Mouse (Mus musculus) duodenum, adult 2 months (tissue): ENCODE results near the gene Flywch2. TPM values are rescaled to one million over a fixed set of nuclear protein-coding genes. Genes with fewer than 3 reads are reported as not detected.

Experiments
- polyA plus RNA-seq: library from polyadenylated mRNA; depleted of rRNA; stranded (reverse); fragments of >200 nt; gene quantifications from 2 replicates; pipeline ENCODE4 v1.2.3, GENCODE M21; 2012; ENCODE audit warnings: low replicate concordance; rRNA removed

The Flywch2 gene
- polyA plus RNA-seq: 3.8 and 6.0 TPM in 2 replicates

GRCm38 (mm10) chr17:23785561-23786471 is at the start of gene Flywch2:
Gene Flywch2, minus strand, starts transcription at chr17:23786081.

GRCm38 (mm10) chr17:23829064-23829619 is 43.3 kb upstream of the Flywch2 start, which contains the start of gene Elob:
Gene Elob, minus strand, starts transcription at chr17:23829136.

GRCm38 (mm10) chr17:23790269-23791078 is 4.6 kb upstream of the Flywch2 start, which contains the start of gene Srrm2:
Gene Srrm2, plus strand, starts transcription at chr17:23790532.

GRCm38 (mm10) chr17:23771284-23772218 is 14.3 kb downstream of the Flywch2 start, which contains the start of gene Flywch1:
Gene Flywch1, minus strand, starts transcription at chr17:23771602.

DNA sequence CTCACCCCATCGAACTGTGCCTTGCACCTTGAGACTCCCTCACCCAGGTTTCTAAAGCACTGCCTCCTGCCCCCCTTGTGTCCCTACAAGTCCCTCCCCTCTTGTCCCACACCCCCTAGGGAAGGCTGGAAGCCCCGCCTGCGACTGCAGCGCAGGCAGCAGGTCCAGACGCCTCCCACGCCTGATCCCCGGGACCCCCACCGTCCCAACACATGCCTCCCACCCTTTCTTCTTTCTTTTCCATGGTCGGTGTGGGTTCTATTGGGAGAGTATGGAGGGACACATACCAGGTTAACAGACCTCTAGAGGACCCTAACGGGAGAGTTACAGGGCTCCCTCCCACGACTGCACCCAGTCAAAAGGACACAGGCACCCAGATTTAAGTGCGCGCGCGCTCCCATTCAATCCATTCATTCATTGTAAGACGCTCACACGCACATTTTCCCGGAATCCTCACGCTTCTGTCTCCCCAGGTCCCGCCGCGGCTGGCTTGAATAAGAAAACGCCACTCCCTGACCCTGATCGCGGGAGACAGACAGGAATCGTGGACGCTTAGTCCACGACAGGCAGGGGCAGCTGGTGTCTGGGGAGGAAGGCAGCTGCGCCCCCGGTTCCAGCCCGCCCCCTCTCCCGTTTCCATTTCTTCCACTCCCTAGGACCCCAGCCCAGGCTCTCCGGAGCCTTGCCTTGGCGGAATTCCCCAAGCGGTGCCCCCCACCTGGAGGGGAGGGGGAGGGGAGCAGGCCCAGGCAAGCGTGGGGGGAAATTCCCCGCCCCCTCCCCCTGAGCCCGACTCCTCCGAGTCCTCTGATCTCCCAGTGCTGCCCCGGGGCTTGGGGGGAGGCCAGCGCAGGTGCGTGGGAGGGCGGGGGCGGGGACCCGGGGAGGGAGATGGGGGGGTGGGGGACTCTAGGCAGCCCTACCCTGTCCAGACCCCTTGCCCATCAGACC is 40.3 kb downstream of the Flywch2 start, which contains the start of gene Kremen2:
Kremen2 (minus strand) TSS at position 533 of the 951 bp plus-strand sequence.

DNA sequence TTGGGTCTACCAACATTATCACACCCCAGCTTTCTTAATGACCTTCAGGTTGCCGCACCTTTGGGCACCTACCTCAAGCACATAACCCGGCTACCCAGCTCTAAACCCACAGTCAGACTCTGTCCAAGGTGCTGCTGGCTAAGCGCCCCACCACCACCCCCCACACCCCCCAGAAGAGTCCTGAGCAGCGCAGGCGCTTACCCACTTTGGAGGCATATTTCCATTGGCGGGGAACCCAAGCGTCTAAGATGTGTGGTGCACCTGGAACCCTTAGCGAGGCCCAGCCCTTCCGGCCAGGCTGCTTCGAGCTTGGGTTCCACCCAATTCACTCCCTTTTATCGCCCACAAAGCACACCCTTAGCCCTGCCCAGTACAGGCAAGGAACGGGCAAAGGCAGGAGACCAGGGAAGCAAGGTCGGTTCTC is 45.3 kb downstream of the Flywch2 start, which contains the start of gene Paqr4:
Paqr4 (minus strand) TSS at position 270 of the 424 bp plus-strand sequence.

Other genes with a start within 250 kb of the Flywch2 start
- 12.0 and 13.1 TPM in 2 replicates for gene Zfp213, start 221.8 kb downstream of the Flywch2 start, polyA plus RNA-seq
- 6.5 and 13.2 TPM in 2 replicates for gene Zfp13, start 186.6 kb downstream of the Flywch2 start, polyA plus RNA-seq
- gene Zscan10, start 185.2 kb downstream of the Flywch2 start, polyA plus RNA-seq: not detected in 2 replicates
- gene Mmp25, start 140.8 kb downstream of the Flywch2 start, polyA plus RNA-seq: 0.81 and 1.5 TPM in 2 replicates
- 5.3 and 6.5 TPM in 2 replicates for gene Bicdl2, start 125.6 kb downstream of the Flywch2 start, polyA plus RNA-seq
- 423 and 457 TPM in 2 replicates for gene Hcfc1r1, start 112.5 kb downstream of the Flywch2 start, polyA plus RNA-seq
- 22.7 and 23.3 TPM in 2 replicates for gene Thoc6, start 112.2 kb downstream of the Flywch2 start, polyA plus RNA-seq
- 16.8 and 17.2 TPM in 2 replicates for gene Tnfrsf12a, start 108.6 kb downstream of the Flywch2 start, polyA plus RNA-seq
- gene Cldn6, start 106.8 kb downstream of the Flywch2 start, polyA plus RNA-seq: 0.44 and 1.2 TPM in 2 replicates
- gene Cldn9, start 102.1 kb downstream of the Flywch2 start, polyA plus RNA-seq: 0.14 and 0.55 TPM in 2 replicates
- gene 1520401A03Rik, start 63.3 kb downstream of the Flywch2 start, polyA plus RNA-seq: 0.05 and 0.09 TPM in 2 replicates
- 58.5 and 61.5 TPM in 2 replicates for gene Pkmyt1, start 59.7 kb downstream of the Flywch2 start, polyA plus RNA-seq
- gene Paqr4, start 45.2 kb downstream of the Flywch2 start, polyA plus RNA-seq: 144 and 151 TPM in 2 replicates
- gene Kremen2, start 40.2 kb downstream of the Flywch2 start, polyA plus RNA-seq: 5.0 and 7.8 TPM in 2 replicates
- 15.9 and 34.2 TPM in 2 replicates for gene Flywch1, start 14.5 kb downstream of the Flywch2 start, polyA plus RNA-seq
- 340 and 451 TPM in 2 replicates for gene Srrm2, start 4.5 kb upstream of the Flywch2 start, polyA plus RNA-seq
- 480 and 804 TPM in 2 replicates for gene Elob, start 43.1 kb upstream of the Flywch2 start, polyA plus RNA-seq
- gene Prss33, start 50.0 kb upstream of the Flywch2 start, polyA plus RNA-seq: 0.11 and 1.1 TPM in 2 replicates
- 308 and 338 TPM in 2 replicates for gene Prss32, start 57.8 kb upstream of the Flywch2 start, polyA plus RNA-seq
- gene Prss41, start 58.1 kb upstream of the Flywch2 start, polyA plus RNA-seq: 2.4 and 2.8 TPM in 2 replicates
- not detected in 2 replicates for gene Prss21, start 82.0 kb upstream of the Flywch2 start, polyA plus RNA-seq
- gene Dcpp1, start 94.8 kb upstream of the Flywch2 start, polyA plus RNA-seq: not detected in 2 replicates
- not detected in 2 replicates for gene Dcpp2, start 94.8 kb upstream of the Flywch2 start, polyA plus RNA-seq
- gene Dcpp3, start 131.4 kb upstream of the Flywch2 start, polyA plus RNA-seq: not detected in 2 replicates
- not detected in 2 replicates for gene Sbp, start 155.6 kb upstream of the Flywch2 start, polyA plus RNA-seq
- not detected in 2 replicates for gene Sbpl, start 169.2 kb upstream of the Flywch2 start, polyA plus RNA-seq
- 22.5 and 226 TPM in 2 replicates for gene Prss30, start 194.5 kb upstream of the Flywch2 start, polyA plus RNA-seq
- 0.25 and 0.68 TPM in 2 replicates for gene Prss22, start 212.0 kb upstream of the Flywch2 start, polyA plus RNA-seq